In the genomic region with DNA sequence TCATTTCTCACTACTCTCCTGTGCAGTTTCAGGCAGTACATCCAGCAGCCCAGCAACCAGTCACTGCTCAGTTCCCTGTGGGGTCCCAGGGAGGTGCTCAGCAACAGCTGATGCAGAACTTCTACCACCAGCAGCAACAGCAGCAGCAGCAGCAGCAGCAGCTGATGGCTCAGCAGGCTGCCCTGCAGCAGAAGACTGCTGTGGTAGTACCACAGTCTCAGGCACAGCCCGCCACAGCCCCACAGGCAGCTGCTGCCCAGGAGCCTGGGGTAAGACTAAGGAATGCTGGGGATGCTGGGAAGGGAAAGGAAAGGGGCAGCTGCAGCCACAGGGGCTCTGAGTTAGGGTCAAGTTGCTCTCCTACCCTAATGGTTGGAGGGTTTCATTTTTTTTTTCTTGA, we compare ENCODE assay signal across 22 mouse cellular contexts.
"Had no signal": no experiment of that assay in that cellular context is flagged by ENCODE, and none has a peak within 500 bp of the region (broad histone marks: within the 10 kb centered on the region; RNA-seq: fewer than 3 reads in every experiment).

No protein-coding gene starts in this region.

- H3K4me3 ChIP-seq: heart, embryonic 10.5 days; heart, embryonic 12.5 days; hindbrain, embryonic 13.5 days; hindbrain, embryonic 15.5 days; layer of hippocampus, adult 2 months; left cerebral cortex, adult 2 months; liver, embryonic 13.5 days; liver, embryonic 15.5 days had no signal

- H3K9ac ChIP-seq: heart, embryonic 12.5 days; hindbrain, embryonic 13.5 days; hindbrain, embryonic 15.5 days; liver, embryonic 13.5 days; liver, embryonic 15.5 days had no signal

- ATAC-seq: hindbrain, postnatal 0 days; intestine, embryonic 16.5 days had no signal

- H3K27me3 ChIP-seq: heart, embryonic 12.5 days; hindbrain, embryonic 13.5 days; hindbrain, embryonic 15.5 days; liver, embryonic 13.5 days; liver, embryonic 15.5 days had no signal

- H3K27ac ChIP-seq: heart, embryonic 10.5 days; hindbrain, embryonic 13.5 days; hindbrain, embryonic 15.5 days; hindbrain, postnatal 0 days; layer of hippocampus, adult 2 months; left cerebral cortex, adult 2 months; liver, embryonic 13.5 days; liver, embryonic 15.5 days had no signal

- H3K4me1 ChIP-seq: heart, embryonic 10.5 days; heart, embryonic 12.5 days; hindbrain, embryonic 13.5 days; hindbrain, embryonic 15.5 days; liver, embryonic 13.5 days; liver, embryonic 15.5 days had no signal

- DNase-seq: gastrocnemius, postnatal 14 days; gastrocnemius, postnatal 36 days; heart, adult 18-20 months; heart, postnatal 10 days; heart, postnatal 36 days; kidney, adult 11 months; kidney, adult 2 months; kidney, postnatal 10 days; kidney, postnatal 25 days; kidney, postnatal 4 days; liver; liver, embryonic 13.5 days had no signal

- H3K4me2 ChIP-seq: heart, embryonic 12.5 days; hindbrain, embryonic 13.5 days; hindbrain, embryonic 15.5 days; liver, embryonic 11.5 days; liver, embryonic 13.5 days; liver, embryonic 15.5 days had no signal

- H3K9me3 ChIP-seq: heart, embryonic 10.5 days; heart, embryonic 12.5 days; hindbrain, embryonic 13.5 days; hindbrain, embryonic 15.5 days; liver, embryonic 13.5 days; liver, embryonic 15.5 days had no signal
